Mouse (Mus musculus) G1E-ER4 (cell line): Measurements from ENCODE around the gene Prtg. TPM values are rescaled to one million over a fixed set of nuclear protein-coding genes. Genes with fewer than 3 reads are reported as not detected.

ENCODE experiments used
- GATA1 ChIP-seq: IDR thresholded peaks from one replicate; pipeline ENCODE4 v1.8.0; 2012; ENCODE audit warnings: low read length, inconsistent platforms
- polyA plus RNA-seq: library from polyadenylated mRNA; stranded (reverse); fragments of >175 nt; gene quantifications from 2 replicates; pipeline ENCODE4 v1.2.3, GENCODE M21; 2012

The Prtg gene
- polyA plus RNA-seq, 1 experiment: 0.24 TPM

GRCm38 (mm10) chr9:72958521-72959450 is 152.1 kb downstream of the Prtg start, which contains the start of the genes Dyx1c1 and Gm44503:
Gene Dyx1c1 (plus strand): TSS chr9:72958785.
Gene Gm44503 (plus strand): TSS chr9:72958852.
- no peak for TF ChIP-seq GATA1

- TF ChIP-seq GATA1: no peak
These were observed 154.7 kb downstream of the Prtg start for GRCm38 (mm10) chr9:72961346-72961745.

- TF ChIP-seq GATA1: no peak
These were observed 155.3 kb downstream of the Prtg start for GRCm38 (mm10) chr9:72961959-72962358.

Other genes starting within 250 kb of the Prtg start
- 159 and 283 TPM in 2 replicates for gene Nedd4, start 144.5 kb upstream of the Prtg start, polyA plus RNA-seq
- not detected in 2 replicates for gene Pygo1, start 118.8 kb downstream of the Prtg start, polyA plus RNA-seq
- not detected in 2 replicates for gene Dyx1c1, start 151.9 kb downstream of the Prtg start, polyA plus RNA-seq
- 0.03 TPM in 1 of 2 replicates, not detected in the other for gene Gm44503, start 152.0 kb downstream of the Prtg start, polyA plus RNA-seq
- 0.27 and 0.31 TPM in 2 replicates for gene Ccpg1os, start 178.5 kb downstream of the Prtg start, polyA plus RNA-seq
- 0.73 and 1.3 TPM in 2 replicates for gene Ccpg1, start 178.6 kb downstream of the Prtg start, polyA plus RNA-seq
- 1.3 and 1.7 TPM in 2 replicates for gene Pigb, start 233.5 kb downstream of the Prtg start, polyA plus RNA-seq
- 3.2 and 4.2 TPM in 2 replicates for gene Rab27a, start 238.0 kb downstream of the Prtg start, polyA plus RNA-seq